Mouse (Mus musculus): ENCODE results near the gene Rack1. TPM values are rescaled to one million over a fixed set of nuclear protein-coding genes. Genes with fewer than 3 reads are reported as not detected.
A peak's percentile ranks its signal among the peaks of the same experiment; 100 is the strongest.
"Not testable (repeated sequence)": the region's sequence is repeated elsewhere in the genome, so short reads cannot be mapped to it uniquely, and the experiment has no call there.

The Rack1 gene
- polyA plus RNA-seq (2014; fragmentation: Nextera tagmentation; extraction: Ambion mirVana), result 400 and 442 TPM in 2 replicates

- peak within 1 kb of the TSS; percentile 90 for H3K27ac ChIP-seq (ENCODE audit: low read depth, low read length)
- H3K4me1 ChIP-seq (ENCODE audit: control insufficient read depth, insufficient read depth, low read length), result peaks cover 22% of the 10 kb centered on the region
- peak within 1 kb of the TSS; percentile 87 for H3K9ac ChIP-seq (replicated peaks; ENCODE audit: low read depth, low read length)
- peak; percentile 94 for ATAC-seq (ENCODE audit: low read depth)
- no peaks in the 10 kb centered on the region for H3K27me3 ChIP-seq (ENCODE audit: control insufficient read depth, insufficient read depth, low read length)
- peak within 1 kb of the TSS; percentile 87 for H3K4me2 ChIP-seq (ENCODE audit: low read depth, low read length)
- H3K4me3 ChIP-seq (ENCODE audit: low read depth, low read length), result peak within 1 kb of the TSS; percentile 82
- H3K9me3 ChIP-seq (ENCODE audit: control insufficient read depth, low read length), result no peaks in the 10 kb centered on the region
- WGBS, result under 1% methylated on average over 47 of the region's 47 CpGs
- H3K36me3 ChIP-seq (ENCODE audit: control insufficient read depth, insufficient read depth, low read length), result peaks cover 34% of the 10 kb centered on the region
Observed at GRCm38 (mm10) chr11:48799921-48800701, at the start of gene Rack1. TSS of gene Rack1 (plus strand) at chr11:48800332.

DNA sequence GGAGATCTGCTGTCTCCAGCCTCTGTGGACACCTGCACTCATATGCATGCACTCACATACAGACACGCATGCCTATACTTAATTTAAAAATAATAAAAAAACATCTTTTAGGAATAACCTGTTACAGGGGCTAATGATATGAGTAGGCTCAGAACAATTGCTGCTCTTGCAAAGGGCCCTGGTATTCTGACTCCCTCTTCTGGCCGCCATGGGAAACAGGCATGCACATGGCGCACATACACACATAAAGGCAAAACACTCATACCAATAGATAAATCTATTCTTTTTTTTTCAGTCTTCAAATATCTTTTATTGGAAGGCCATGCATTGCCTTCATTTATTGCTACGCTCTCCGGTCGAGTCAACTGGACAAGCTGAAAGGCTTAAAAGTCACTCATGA is 49.7 kb upstream of the Rack1 start:
- Histone ChIP-seq H3K9ac (replicated peaks; ENCODE audit: low read depth, low read length) (no peak overlapping the region), H3K4me3 (ENCODE audit: low read depth, low read length) (no peak overlapping the region), H3K27me3 (ENCODE audit: control insufficient read depth, insufficient read depth, low read length) (no peaks in the 10 kb centered on the region), H3K9me3 (ENCODE audit: control insufficient read depth, low read length) (no peaks in the 10 kb centered on the region), H3K27ac (ENCODE audit: low read depth, low read length) (no peak overlapping the region), H3K36me3 (ENCODE audit: control insufficient read depth, insufficient read depth, low read length) (no peaks in the 10 kb centered on the region), H3K4me1 (ENCODE audit: control insufficient read depth, insufficient read depth, low read length) (no peaks in the 10 kb centered on the region), H3K4me2 (ENCODE audit: low read depth, low read length) (no peak overlapping the region)
- 95% methylated on average over 6 of the region's 6 CpGs for WGBS
- no peak for ATAC-seq (ENCODE audit: low read depth)

- H3K4me2 ChIP-seq (ENCODE audit: low read depth, low read length); H3K9me3 ChIP-seq (ENCODE audit: control insufficient read depth, low read length); H3K4me3 ChIP-seq (ENCODE audit: low read depth, low read length); H3K4me1 ChIP-seq (ENCODE audit: control insufficient read depth, insufficient read depth, low read length); H3K27me3 ChIP-seq (ENCODE audit: control insufficient read depth, insufficient read depth, low read length); H3K27ac ChIP-seq (ENCODE audit: low read depth, low read length); ATAC-seq (ENCODE audit: low read depth); H3K9ac ChIP-seq (replicated peaks; ENCODE audit: low read depth, low read length); H3K36me3 ChIP-seq (ENCODE audit: control insufficient read depth, insufficient read depth, low read length): not testable (repeated sequence)
- WGBS, result 92% methylated on average over 18 of the region's 18 CpGs
Observed at GRCm38 (mm10) chr11:48753534-48753933, 46.6 kb upstream of the Rack1 start.

DNA sequence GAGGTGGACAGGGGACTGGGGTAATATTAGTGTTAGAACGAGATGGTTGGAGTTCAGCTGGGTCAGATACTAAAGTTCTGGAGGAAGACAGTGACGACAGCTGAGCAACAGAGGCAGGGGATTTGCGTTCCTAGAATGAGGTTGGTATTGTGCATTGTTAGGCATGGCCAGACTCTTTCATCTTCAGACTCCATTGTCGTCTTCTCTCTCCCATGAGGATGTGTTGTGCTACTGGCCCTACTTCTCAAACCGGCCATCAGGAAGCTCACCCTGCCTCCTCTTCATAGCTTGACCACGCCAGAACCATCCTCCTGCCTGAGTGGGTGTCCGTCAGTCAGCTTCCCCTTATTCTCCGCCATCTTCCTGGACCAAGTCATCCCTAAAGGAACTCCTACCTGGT is 41.1 kb upstream of the Rack1 start:
- WGBS, result 93% methylated on average over 8 of the region's 8 CpGs
- Histone ChIP-seq H3K9me3 (ENCODE audit: control insufficient read depth, low read length) (no peaks in the 10 kb centered on the region), H3K9ac (replicated peaks; ENCODE audit: low read depth, low read length) (no peak overlapping the region), H3K27ac (ENCODE audit: low read depth, low read length) (no peak overlapping the region), H3K4me1 (ENCODE audit: control insufficient read depth, insufficient read depth, low read length) (no peaks in the 10 kb centered on the region), H3K4me3 (ENCODE audit: low read depth, low read length) (no peak overlapping the region), H3K4me2 (ENCODE audit: low read depth, low read length) (no peak overlapping the region), H3K27me3 (ENCODE audit: control insufficient read depth, insufficient read depth, low read length) (no peaks in the 10 kb centered on the region), H3K36me3 (ENCODE audit: control insufficient read depth, insufficient read depth, low read length) (no peaks in the 10 kb centered on the region)
- no peak for ATAC-seq (ENCODE audit: low read depth)

GRCm38 (mm10) chr11:48764119-48764518 is 36.0 kb upstream of the Rack1 start:
- H3K4me2 ChIP-seq (ENCODE audit: low read depth, low read length), result no peak overlapping the region
- no peak overlapping the region for H3K4me3 ChIP-seq (ENCODE audit: low read depth, low read length)
- ATAC-seq (ENCODE audit: low read depth), result no peak
- H3K9ac ChIP-seq (replicated peaks; ENCODE audit: low read depth, low read length), result no peak overlapping the region
- H3K36me3 ChIP-seq (ENCODE audit: control insufficient read depth, insufficient read depth, low read length), result no peaks in the 10 kb centered on the region
- no peaks in the 10 kb centered on the region for H3K9me3 ChIP-seq (ENCODE audit: control insufficient read depth, low read length)
- no peaks in the 10 kb centered on the region for H3K27me3 ChIP-seq (ENCODE audit: control insufficient read depth, insufficient read depth, low read length)
- H3K27ac ChIP-seq (ENCODE audit: low read depth, low read length), result no peak overlapping the region
- H3K4me1 ChIP-seq (ENCODE audit: control insufficient read depth, insufficient read depth, low read length), result no peaks in the 10 kb centered on the region
- 95% methylated on average over 9 of the region's 9 CpGs for WGBS

DNA sequence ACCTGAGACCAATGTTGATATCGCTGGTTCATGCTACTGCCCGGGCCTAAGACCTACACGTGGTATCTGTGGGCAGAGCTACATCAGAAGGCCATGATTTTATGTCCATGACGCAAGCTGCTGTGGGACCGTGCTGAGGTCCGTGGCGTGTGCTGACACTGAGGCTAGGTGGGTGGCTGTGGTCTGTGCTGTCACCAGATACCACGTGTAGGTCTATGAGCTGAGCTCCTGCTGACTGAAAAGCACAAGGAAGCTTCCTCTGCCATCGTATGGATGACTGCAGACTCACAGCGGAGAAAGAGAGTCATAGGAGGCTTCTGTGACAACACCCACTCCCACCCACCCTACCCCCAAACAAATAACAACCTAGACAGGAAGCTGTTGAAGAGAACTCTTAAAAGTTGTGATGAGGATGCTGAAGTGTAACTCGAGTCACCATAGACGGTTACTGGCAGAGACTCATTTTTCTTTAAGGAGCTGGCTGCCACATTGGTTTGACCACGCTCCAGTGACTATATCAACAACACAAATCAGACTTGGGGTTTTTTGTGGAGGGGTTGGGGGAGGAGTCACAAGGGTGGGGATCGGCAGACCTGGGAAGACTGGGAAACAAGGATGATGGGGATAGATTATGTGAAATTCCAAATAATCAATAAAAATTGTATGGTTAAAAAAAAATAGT is 32.8 kb upstream of the Rack1 start:
- Histone ChIP-seq H3K4me1 (ENCODE audit: control insufficient read depth, insufficient read depth, low read length) (no peaks in the 10 kb centered on the region), H3K36me3 (ENCODE audit: control insufficient read depth, insufficient read depth, low read length) (no peaks in the 10 kb centered on the region), H3K27ac (ENCODE audit: low read depth, low read length) (no peak overlapping the region), H3K9ac (replicated peaks; ENCODE audit: low read depth, low read length) (no peak overlapping the region), H3K27me3 (ENCODE audit: control insufficient read depth, insufficient read depth, low read length) (no peaks in the 10 kb centered on the region), H3K9me3 (ENCODE audit: control insufficient read depth, low read length) (no peaks in the 10 kb centered on the region), H3K4me3 (ENCODE audit: low read depth, low read length) (no peak overlapping the region), H3K4me2 (ENCODE audit: low read depth, low read length) (no peak overlapping the region)
- ATAC-seq (ENCODE audit: low read depth), result no peak
- WGBS, result 85% methylated on average over 14 of the region's 14 CpGs

- Histone ChIP-seq H3K36me3 (ENCODE audit: control insufficient read depth, insufficient read depth, low read length) (no peaks in the 10 kb centered on the region), H3K27ac (ENCODE audit: low read depth, low read length) (no peak overlapping the region), H3K4me2 (ENCODE audit: low read depth, low read length) (no peak overlapping the region), H3K9ac (replicated peaks; ENCODE audit: low read depth, low read length) (no peak overlapping the region), H3K27me3 (ENCODE audit: control insufficient read depth, insufficient read depth, low read length) (no peaks in the 10 kb centered on the region), H3K4me3 (ENCODE audit: low read depth, low read length) (no peak overlapping the region), H3K9me3 (ENCODE audit: control insufficient read depth, low read length) (no peaks in the 10 kb centered on the region), H3K4me1 (ENCODE audit: control insufficient read depth, insufficient read depth, low read length) (no peaks in the 10 kb centered on the region)
- WGBS, result 9% methylated on average over 2 of the region's 2 CpGs
- no peak for ATAC-seq (ENCODE audit: low read depth)
Observed at GRCm38 (mm10) chr11:48771691-48772090, 28.4 kb upstream of the Rack1 start.

GRCm38 (mm10) chr11:48774443-48775298 is 25.5 kb upstream of the Rack1 start:
- 41% methylated on average over 17 of the region's 17 CpGs for WGBS
- ATAC-seq (ENCODE audit: low read depth), result peak; percentile 38; the same call in 1 of the 2 replicates
- Histone ChIP-seq H3K27me3 (ENCODE audit: control insufficient read depth, insufficient read depth, low read length) (no peaks in the 10 kb centered on the region), H3K4me1 (ENCODE audit: control insufficient read depth, insufficient read depth, low read length) (no peaks in the 10 kb centered on the region), H3K4me2 (ENCODE audit: low read depth, low read length) (no peak overlapping the region), H3K9me3 (ENCODE audit: control insufficient read depth, low read length) (no peaks in the 10 kb centered on the region), H3K27ac (ENCODE audit: low read depth, low read length) (no peak overlapping the region), H3K36me3 (ENCODE audit: control insufficient read depth, insufficient read depth, low read length) (no peaks in the 10 kb centered on the region), H3K4me3 (ENCODE audit: low read depth, low read length) (no peak overlapping the region), H3K9ac (replicated peaks; ENCODE audit: low read depth, low read length) (no peak overlapping the region)
